Mouse (Mus musculus) olfactory bulb, adult 2 months (tissue): ENCODE data around the gene Paqr3.

ENCODE experiments used
- CTCF ChIP-seq: fragments of 200-500 bp; IDR thresholded peaks from 2 replicates; pipeline ENCODE4 v1.5.1; 2012; ENCODE audit warnings: low read depth, mild to moderate bottlenecking, low read length, moderate library complexity; ENCODE audit not compliant: insufficient read depth
- POLR2A ChIP-seq: fragments of 200-500 bp; IDR thresholded peaks from 2 replicates; pipeline ENCODE4 v1.6.1; 2012; ENCODE audit warnings: mild to moderate bottlenecking, low read depth, low read length, moderate library complexity; ENCODE audit not compliant: insufficient read depth

DNA sequence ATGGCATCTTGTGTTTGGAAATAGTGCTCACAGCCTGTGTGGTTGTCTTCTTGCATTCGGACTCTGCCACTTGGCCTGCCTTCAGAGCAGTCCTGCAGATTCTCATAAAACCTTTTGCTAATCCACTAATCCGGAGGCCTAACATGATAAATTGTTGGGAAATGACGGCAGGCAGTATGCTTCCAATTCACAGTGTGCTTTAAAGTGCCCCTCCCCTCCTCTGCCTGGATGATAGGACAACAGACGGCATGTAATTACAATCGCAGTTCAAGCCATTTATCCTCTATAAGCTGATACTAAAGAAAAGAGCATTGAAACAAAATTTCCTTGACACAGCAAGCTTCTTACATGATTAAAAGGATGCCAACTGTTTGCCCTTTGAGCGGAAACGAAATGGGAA, 33.7 kb downstream of the Paqr3 start:
- TF ChIP-seq POLR2A (no peak), CTCF (no peak)
